Mouse (Mus musculus): ENCODE results near the gene Slc10a7. TPM values are rescaled to one million over a fixed set of nuclear protein-coding genes. Genes with fewer than 3 reads are reported as not detected.
A peak's percentile ranks its signal among the peaks of the same experiment; 100 is the strongest.
"Not testable (repeated sequence)": the region's sequence is repeated elsewhere in the genome, so short reads cannot be mapped to it uniquely, and the experiment has no call there.

Gene Slc10a7
- 10.5 and 11.5 TPM in 2 replicates for polyA plus RNA-seq (2012; rRNA removed)

DNA sequence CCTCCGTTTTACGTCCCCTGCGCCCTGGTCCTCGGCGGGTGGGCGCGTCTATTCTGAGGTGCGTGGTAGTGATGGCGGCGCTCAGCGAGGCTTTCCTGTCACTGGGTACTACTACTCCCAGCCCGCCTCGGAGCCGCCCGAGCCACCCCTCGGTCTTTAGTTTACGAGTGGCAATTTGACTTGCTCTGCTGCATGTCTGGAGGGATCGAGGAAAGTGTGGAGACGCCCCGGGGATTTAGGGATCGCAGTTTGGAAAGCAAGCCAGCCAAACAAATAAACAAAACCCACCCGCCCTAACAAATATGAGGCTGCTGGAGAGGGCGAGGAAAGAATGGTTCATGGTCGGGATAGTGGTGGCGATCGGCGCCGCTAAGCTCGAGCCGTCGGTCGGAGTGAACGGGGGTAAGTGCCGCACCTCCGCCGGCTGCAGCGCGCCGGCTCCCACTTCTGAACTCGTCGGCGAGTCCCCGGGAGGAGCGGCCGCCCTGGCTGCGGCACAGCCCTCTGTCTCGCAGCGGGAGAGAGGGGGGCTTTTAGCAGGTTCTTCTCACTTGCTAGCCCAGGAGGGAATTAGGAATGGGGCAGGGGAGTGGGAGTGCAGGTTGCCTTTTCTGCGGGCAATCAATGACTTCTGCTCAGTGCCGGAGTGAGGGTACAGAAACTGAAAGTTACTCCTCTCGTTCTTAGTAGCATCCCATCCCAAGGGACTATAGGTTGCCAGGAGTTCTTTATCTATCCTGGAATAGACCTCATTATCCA is at the start of gene Slc10a7:
TSS of gene Slc10a7 (plus strand) at position 74 of the 759 bp plus-strand sequence.
- peak; percentile 65 for DNase-seq (ENCODE audit: low spot score)

DNA sequence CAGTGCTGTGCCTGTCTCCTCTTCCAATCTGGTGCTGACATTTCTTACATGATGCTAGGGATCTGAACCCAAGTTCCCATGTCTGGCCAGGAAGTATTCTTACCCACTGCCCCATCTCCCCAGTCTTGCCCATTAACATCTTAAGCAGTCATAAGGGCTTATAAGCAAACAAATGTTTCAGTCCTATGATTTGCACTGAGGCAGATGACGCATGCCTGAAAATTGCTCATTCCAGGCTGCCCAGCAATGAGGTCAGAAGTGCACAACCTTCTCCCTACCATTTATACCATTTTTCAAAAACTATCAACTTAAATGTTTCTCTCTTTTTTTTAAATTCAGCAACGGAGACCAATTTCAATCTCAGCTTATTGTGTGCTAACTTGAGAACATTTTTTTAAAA is 45.2 kb upstream of the Slc10a7 start:
- no peak for DNase-seq (ENCODE audit: low spot score)

DNA sequence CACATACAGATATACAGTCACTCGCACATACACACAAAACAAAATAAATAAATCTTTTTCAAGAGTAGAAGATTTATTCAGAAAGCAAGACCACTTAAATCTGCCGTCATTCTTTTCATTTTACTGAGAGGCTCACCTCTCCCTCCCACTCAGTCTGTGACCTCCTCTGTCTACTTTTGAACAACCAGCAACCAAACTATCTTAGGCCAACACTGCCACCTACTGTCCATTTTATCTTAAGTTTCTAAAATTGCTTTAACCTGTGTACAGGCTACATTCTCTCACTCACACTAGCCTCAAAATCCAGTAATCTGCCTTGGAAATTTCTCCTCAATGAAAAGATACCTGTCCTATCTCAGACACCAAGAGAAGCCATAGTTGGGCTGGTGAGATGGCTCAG is 41.3 kb upstream of the Slc10a7 start:
- DNase-seq (ENCODE audit: low spot score): no peak

DNA sequence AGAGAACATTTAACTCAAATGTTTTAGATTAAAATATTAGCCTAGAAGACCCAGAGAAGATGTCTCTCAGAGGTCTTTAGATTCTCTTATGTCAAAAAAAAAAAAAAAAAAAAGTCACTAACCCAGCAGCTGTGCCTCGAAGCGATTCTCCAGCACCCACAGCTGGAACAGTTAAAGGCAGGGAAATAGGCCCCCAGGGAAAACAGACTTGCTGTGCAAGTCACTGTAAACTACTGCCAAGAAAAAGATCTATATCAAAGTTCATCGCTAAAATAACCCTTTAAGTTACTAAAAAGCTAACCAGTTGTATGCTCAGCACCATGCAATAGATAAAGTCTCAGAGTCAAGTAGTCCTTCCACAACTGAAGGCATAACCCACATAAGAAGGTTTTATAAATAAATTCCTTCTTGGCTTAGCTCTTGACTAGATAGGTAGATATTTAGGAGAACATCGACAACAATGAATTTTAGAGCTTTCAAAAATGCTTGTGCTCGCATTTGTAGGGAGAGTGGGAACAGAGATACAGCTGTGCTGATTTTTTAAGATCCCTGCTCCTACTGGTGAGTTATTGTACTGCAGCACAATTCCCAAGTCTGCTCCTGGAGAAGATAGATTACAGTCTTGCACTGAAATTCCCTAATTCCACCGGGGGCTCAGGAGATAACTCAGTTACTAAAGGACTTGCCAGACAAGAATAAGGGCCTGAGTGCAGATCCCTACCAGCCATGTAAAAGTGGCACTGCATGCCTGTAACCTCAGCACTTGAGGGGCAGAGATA is 31.9 kb upstream of the Slc10a7 start:
- DNase-seq (ENCODE audit: low spot score): no peak

DNA sequence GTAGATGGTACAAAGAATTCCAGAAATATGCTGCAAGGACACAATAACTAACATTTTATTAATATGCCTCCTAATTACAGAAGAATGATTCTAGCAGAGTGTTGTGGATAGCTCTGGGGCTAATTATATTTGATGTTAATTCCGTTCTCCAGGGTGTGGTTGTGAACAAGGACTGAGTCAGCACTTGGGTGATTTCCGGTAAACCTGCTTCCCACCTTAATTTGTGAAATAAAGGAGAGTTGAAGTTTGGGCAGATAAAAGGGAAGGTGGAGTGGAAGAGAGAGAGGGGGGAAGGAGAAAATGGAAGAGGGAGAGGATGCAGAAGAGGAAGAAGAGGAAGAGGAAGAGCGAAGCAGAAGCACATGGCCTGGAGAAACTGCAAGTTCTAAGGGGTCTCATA is 19.4 kb upstream of the Slc10a7 start:
- DNase-seq (ENCODE audit: low spot score): no peak

DNA sequence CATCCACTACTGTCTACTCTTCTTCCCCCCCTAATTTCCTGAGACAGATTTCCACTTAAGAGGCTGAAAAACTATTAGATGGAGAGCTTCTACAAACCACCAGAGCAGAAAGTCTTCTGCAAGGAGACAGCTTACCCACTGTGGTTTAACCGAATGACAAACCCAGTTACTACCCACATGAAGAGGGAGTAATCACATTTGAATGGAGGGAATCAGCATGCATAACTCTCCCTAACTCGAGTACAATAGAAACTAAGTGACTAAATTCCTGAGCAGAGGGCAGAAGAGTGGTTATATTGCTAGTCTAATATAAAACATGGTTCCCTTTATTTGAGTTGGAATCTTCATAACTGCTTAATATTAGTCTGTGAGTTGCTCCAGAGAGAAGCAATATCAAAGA is 16.1 kb upstream of the Slc10a7 start:
- DNase-seq (ENCODE audit: low spot score): no peak

DNA sequence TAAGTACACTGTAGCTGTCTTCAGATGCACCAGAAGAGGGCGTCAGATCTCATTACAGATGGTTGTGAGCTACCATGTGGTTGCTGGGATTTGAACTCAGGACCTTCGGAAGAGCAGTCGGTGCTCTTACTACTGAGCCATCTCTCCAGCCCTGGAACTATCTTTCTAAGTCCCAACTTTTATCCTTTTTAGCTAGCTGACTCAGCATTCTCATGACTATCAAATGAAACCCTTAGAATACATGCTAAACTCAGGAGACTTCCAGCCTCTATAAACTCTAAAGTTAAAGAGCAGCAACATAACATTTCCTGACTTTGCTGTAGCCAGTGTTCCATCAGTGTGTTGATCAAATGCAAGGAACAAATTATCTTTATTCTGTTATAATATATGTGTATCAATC is 12.9 kb upstream of the Slc10a7 start:
- not testable (repeated sequence) for DNase-seq (ENCODE audit: low spot score)

DNA sequence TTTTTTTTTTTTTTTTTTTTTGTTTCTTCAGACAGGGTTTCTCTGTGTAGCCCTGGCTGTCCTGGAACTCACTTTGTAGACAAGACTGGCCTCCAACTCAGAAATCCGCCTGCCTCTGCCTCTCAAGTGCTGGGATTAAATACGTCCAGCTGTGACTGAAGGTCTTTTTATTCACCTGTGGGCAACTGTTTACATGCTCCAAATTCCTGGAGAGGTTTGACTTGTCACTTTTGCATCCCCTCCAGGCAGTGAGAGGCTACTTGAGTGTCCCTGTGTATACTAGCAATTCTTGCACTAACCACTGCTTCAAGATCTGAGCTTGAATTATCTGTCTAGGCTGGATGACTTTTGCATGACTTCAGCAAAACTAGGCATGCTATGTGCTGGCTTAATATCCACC is 6.4 kb upstream of the Slc10a7 start:
- DNase-seq (ENCODE audit: low spot score): no peak

DNA sequence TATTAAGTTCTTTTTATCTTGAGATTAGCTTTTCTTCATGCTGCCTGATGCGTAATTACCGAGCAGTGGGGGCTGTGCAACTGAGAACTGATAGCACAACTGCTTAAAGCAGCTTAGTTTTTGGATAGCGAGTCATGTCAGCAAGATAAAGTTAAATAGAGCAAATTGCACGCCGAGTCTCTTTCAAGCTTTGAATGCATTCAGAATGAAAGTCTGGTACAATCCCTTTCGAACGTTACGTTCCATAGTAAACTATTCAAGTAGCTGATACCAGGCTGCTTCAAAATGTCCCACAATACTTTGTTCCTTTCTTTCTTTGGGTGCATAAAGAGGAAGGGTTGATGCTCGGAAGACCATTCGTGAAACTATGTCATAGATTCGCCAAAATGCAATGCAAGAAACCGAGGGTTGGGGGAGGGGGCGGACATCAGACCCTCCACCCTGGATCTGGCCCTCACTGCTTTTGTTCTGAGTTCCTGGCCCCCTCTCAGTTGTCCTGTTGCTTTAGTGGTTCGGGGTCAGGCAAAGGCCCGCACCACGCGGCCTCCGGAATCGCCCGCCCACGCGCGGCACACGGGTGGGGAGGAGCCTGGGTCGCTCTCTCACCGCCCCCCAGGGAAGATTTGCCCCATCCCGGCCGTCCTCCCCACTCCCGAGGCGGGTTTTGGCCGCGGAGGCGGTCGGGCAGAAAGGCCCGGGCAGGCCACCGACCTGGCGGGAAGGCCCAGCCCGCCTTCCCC is 997 bp upstream of the Slc10a7 start:
- no peak for DNase-seq (ENCODE audit: low spot score)

DNA sequence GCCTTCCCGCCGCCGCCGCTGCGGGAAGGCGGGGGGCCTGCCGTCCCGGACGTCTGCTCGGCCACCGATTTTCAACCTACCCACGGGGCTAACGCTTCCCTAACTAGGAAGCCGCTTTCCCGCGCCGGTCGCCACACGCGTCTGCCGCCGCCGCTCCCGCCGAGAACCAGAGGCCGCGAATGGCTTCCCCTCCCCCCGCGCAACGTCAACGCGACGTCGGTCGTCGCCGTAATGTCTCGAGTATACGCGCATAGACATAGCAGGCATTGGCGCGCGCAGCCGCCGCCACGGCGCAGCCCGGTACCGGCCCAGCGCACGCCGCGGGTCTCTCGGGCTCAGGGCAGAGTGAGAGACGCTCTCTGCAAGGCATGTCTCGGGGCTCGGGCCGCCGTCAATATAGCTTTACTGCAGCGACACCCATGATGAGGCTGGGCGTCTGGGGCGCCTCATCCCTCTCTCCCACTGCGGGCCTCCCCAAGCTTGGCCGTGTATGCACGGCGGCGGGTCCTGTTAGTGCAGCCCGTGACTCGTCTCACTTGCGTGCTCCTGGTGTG is 350 bp upstream of the Slc10a7 start, which contains the start of gene Rbmxl1:
TSS of gene Rbmxl1 (minus strand) at position 180 of the 554 bp plus-strand sequence.
- DNase-seq (ENCODE audit: low spot score): peak; percentile 84

DNA sequence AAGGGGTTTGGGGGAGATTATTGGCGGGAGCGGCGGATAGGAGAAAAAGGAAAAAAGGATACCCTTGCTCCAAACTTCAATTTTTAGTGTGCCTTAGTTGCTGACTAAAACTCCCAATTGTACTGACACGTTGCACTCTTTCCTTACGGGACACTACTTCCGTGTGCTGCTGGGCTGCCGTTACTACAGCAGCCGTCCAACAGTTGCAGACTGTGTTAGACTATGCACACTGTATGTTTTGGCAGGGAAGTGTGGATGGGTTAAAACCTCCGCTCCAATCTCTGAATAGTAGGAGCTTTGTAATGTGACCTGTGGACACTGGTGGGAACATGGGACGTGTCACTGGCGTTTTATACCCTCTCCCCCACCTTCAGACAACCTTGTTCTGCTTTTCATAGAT is 948 bp downstream of the Slc10a7 start:
- no peak for DNase-seq (ENCODE audit: low spot score)

DNA sequence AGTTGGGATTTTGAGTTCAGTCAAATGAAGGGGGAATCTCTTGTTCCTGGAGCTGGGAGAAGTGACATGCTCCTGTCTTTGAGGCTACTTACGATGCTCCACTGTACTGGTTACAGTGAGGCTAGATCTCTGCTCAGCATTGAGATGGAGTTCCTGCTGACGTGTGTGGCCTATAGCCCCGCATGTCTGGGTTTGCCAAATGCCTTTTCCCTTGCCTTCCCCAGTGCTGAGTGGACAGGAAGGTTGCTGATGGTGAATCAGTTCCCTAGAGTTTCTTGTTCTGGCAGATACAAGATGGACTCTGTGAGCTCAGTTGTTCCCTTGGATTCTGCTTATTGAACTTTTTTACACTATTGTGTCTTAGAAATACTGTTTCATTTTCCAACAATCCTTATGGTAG is 1.8 kb downstream of the Slc10a7 start:
- DNase-seq (ENCODE audit: low spot score): no peak

DNA sequence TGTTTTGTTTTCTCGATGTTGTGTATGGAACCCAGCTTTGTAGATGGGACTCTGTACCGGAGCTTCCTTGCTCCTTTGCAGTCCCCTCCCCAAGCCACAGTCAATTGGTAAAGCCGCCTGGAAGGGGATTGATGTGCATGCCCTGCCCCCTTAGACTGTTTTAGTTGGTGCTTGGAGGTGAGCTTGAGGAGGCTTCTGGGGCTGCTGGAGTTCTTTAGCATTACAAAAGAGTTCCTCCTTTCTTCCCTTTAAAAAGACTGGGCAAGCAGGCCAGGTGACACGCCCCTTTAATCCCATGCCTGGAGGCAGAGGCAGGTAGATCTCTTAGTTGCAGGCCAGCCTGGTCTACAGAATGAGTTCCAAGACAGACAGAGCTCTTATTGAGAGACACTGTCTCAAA is 4.0 kb downstream of the Slc10a7 start:
- no peak for DNase-seq (ENCODE audit: low spot score)

DNA sequence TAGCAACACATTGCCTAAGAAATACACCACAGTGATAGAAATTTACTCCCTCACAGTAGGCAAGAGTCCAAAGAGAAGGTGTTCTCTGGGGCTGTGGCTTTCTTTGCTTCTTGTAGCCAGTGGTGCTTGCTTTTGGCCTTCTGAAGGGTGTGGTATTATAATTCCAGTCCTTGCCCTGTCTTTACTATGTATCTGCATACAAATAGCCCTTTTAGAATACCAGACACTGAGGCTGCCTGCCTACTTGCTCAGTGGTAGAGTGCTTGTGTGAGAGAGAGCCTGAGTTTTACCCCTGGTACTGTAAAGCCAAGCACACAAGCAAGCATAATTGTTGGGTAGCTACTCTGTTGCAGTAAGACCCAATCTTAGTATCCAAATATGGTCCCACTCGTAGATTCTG is 5.6 kb downstream of the Slc10a7 start:
- DNase-seq (ENCODE audit: low spot score): no peak

DNA sequence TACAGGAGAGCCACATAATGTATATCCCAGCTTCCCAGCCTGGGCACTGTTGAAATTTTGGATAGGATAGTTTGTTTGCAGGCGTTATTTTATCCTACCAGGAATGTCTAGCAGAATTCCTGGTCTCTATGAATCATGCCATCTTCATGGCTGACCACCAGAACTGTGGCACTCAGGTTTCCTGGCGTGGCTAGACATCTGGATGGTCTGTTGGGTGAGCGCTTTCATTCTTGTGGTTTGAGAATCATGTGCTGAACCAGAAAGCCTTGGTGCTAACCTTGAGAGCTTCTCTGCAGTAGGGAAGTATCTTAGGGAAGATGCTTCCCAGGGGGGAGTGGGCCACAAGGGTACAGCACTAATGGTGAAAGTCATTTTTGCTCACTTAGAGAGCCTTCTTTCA is 6.0 kb downstream of the Slc10a7 start:
- DNase-seq (ENCODE audit: low spot score): no peak

DNA sequence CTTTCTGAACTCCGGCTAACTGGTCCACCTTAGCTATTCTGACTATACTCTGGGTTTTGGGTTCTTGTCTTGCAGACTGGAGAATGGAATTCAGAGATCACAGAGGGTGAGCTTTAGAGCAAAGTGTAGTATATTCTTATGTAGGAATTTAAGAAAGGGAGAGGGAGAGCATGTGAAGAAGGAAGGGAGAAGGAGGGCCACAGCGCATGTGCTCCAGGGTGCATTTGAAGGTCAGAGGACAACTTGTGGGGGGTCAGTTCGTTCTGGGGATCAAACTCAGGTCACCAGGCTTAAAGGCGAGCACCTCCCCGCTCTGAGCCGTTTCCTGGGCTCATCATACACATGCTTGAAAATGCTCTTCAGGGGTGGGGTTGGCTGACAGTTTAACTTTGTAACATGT is 24.8 kb downstream of the Slc10a7 start:
- no peak for DNase-seq (ENCODE audit: low spot score)

DNA sequence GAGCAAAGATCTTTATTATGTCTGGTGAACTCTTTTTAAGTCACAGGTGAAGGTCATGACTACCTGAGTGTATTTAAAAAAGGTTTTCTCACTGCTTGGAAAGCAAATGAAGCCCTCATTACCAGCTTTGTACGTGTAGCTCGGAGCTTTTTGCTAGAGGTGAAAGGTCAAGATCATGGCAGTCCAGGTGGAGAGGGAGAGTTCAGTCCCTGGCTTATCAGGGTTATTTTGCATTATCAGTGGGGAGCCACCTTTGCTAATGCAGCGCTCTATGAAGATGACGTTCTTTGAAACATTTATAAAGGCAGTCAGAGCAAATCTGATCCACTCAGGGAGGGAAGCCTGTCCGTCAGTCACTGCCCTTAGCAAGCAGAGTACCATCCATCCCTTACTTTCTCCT is 27.6 kb downstream of the Slc10a7 start:
- no peak for DNase-seq (ENCODE audit: low spot score)

DNA sequence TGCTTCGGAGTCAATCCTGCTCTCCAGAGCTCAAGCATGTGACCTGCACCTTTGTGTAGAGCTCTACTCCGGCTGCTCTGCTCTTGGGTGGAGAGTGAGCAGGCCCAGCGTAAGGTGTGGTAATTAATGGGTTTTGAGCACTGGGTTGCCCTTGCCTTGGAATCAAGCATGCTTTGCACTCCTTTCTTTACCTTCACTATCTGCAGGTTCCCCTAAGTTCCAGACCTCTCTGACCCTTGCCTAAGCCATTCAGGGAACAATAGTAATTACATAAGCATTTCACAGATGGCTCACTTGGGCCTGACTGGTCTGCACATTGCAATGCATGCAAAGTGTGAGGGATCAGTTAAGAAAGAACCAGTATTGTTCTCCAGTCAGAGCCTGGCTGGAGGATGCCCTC is 28.6 kb downstream of the Slc10a7 start:
- no peak for DNase-seq (ENCODE audit: low spot score)

DNA sequence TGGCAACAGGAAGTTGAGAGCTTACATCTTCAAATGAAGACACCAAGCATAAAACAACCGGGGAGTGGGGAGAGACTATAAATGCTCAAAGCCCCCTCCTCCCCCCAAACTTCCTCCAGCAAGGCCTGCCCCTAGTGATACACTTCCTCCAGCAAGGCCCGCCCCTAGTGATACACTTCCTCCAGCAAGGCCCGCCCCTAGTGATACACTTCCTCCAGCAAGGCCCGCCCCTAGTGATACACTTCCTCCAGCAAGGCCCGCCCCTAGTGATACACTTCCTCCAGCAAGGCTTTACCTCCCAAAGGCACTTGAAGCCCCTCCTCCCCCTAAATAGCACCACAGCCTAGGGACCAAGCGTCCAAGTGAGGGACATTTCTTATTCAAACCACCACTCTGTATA is 33.5 kb downstream of the Slc10a7 start:
- DNase-seq (ENCODE audit: low spot score): not testable (repeated sequence)

DNA sequence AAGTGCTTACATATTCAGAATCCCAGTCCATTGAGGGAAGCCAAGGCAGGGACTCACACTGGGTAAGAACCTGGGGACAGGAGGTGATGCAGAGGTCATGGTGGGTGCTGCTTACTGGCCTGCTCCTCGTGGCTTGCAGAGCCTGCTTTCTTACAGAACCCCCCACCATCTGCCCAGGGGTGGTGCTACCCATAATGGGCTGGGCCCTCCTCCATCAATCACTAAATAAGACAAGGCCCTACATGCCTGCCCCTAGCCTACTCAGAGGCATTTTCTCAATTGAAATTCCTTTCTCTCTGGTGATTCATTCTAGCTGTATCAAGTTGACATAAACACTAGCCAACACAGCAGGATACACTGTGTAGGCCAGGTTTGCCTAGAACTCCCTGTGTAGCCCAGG is 34.5 kb downstream of the Slc10a7 start:
- no peak for DNase-seq (ENCODE audit: low spot score)

DNA sequence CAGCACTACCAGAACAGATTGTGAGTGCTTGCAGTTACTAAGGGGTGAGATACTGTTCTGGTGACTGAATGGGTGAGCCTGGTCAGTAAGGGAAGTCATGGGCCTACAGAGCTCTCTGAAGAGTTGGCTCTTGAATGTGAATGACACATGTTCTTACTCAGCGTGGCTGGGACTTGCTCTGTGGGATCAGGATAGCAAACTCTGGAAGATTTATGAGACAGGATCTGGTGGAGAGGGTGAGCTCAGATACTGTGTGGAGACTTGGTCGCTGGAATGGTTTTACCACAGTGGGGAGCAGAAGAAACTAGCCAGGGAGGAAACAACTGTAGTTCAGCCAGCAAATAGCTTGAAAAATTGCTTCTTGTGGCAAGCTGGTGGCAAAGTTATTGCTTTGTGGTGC is 35.4 kb downstream of the Slc10a7 start:
- DNase-seq (ENCODE audit: low spot score): no peak

DNA sequence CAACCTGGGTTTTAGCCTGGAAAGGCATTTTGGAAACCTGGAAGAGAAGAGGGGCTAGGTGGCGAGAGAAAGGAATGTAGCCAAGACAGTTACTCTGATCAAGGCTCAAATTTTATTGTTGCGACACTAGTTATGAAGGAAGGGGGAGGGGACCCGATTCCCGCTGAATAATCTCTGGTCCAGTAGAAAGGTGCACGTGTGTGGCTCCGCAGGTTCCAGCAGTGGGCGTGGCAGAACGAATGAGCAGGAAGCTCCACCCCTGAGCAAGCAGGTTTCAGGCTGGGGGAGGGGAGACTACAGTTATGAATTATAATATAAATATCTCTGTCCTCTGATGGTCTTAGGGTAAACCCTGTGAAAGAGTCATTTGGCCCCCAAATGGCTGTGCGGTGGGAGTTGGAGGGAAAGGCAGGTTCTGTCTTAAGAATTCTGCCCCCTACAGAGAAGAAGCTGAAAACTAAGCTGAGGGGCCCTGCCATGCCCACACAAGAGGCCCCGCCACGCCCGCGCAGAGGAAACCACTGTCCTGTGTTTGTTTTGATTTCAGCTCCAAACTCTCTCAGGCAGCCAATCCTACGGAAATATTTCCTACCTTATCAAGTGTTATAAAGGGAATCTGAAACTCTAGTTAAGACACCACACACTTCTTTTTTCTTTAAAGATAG is 36.1 kb downstream of the Slc10a7 start:
- not testable (repeated sequence) for DNase-seq (ENCODE audit: low spot score)

Measured in urinary bladder, adult 2 months (tissue).